Mouse (Mus musculus): ENCODE results near the gene Tgfb3. TPM values are rescaled to one million over a fixed set of nuclear protein-coding genes. Genes with fewer than 3 reads are reported as not detected.

Tgfb3 gene
- polyA plus RNA-seq, 1 experiment: 2.6 TPM

- no peak overlapping the region for H3K4me3 ChIP-seq (ENCODE audit: insufficient read depth, low read depth, low read length)
- H3K4me1 ChIP-seq (ENCODE audit: control insufficient read depth, insufficient read depth, low read length): no peaks in the 10 kb centered on the region
- WGBS: 72% methylated on average over 4 of the region's 4 CpGs
- TF ChIP-seq CTCF (conservative IDR thresholded peaks at IDR 0.05; ENCODE audit: insufficient read depth, insufficient read length, low read depth, low read length): peak; percentile 51
- no peak for TF ChIP-seq POLR2A (IDR thresholded peaks at IDR 0.05; ENCODE audit: low read depth, low read length)
- no peaks in the 10 kb centered on the region for H3K36me3 ChIP-seq (ENCODE audit: control insufficient read depth, insufficient read depth, low read length)
- DNase-seq: peak; percentile 14
- H3K27me3 ChIP-seq (replicated peaks; ENCODE audit: control insufficient read depth, insufficient read depth, low read length): no peaks in the 10 kb centered on the region; the same call in 1 of the 2 replicates
- H3K27ac ChIP-seq (ENCODE audit: insufficient read depth, low read depth, low read length): no peak overlapping the region
Observed at GRCm38 (mm10) chr12:86024426-86024825, 54.4 kb downstream of the Tgfb3 start.

- 94% methylated on average over 4 of the region's 4 CpGs for WGBS
- no peak overlapping the region for H3K27ac ChIP-seq (ENCODE audit: insufficient read depth, low read depth, low read length)
Observed at GRCm38 (mm10) chr12:86023081-86023871, 55.6 kb downstream of the Tgfb3 start.

GRCm38 (mm10) chr12:86022282-86022984, 56.4 kb downstream of the Tgfb3 start:
- no peak for DNase-seq
- H3K36me3 ChIP-seq (ENCODE audit: control insufficient read depth, insufficient read depth, low read length): no peaks in the 10 kb centered on the region
- no peak overlapping the region for H3K27ac ChIP-seq (ENCODE audit: insufficient read depth, low read depth, low read length)
- 72% methylated on average over 9 of the region's 9 CpGs for WGBS
- H3K4me1 ChIP-seq (ENCODE audit: control insufficient read depth, insufficient read depth, low read length): no peaks in the 10 kb centered on the region
- TF ChIP-seq CTCF (conservative IDR thresholded peaks at IDR 0.05; ENCODE audit: insufficient read depth, insufficient read length, low read depth, low read length) (no peak), POLR2A (IDR thresholded peaks at IDR 0.05; ENCODE audit: low read depth, low read length) (no peak)
- no peak overlapping the region for H3K4me3 ChIP-seq (ENCODE audit: insufficient read depth, low read depth, low read length)
- H3K27me3 ChIP-seq (replicated peaks; ENCODE audit: control insufficient read depth, insufficient read depth, low read length): no peaks in the 10 kb centered on the region; the same call in 1 of the 2 replicates

More at GRCm38 (mm10) chr12:86023081-86023871, 55.6 kb downstream of the Tgfb3 start:
- no peaks in the 10 kb centered on the region for H3K36me3 ChIP-seq (ENCODE audit: control insufficient read depth, insufficient read depth, low read length)
- H3K27me3 ChIP-seq (replicated peaks; ENCODE audit: control insufficient read depth, insufficient read depth, low read length): no peaks in the 10 kb centered on the region; the same call in 1 of the 2 replicates
- DNase-seq: peak; percentile 12
- no peaks in the 10 kb centered on the region for H3K4me1 ChIP-seq (ENCODE audit: control insufficient read depth, insufficient read depth, low read length)
- TF ChIP-seq CTCF (conservative IDR thresholded peaks at IDR 0.05; ENCODE audit: insufficient read depth, insufficient read length, low read depth, low read length) (no peak), POLR2A (IDR thresholded peaks at IDR 0.05; ENCODE audit: low read depth, low read length) (no peak)
- no peak overlapping the region for H3K4me3 ChIP-seq (ENCODE audit: insufficient read depth, low read depth, low read length)

GRCm38 (mm10) chr12:86021583-86021982, 57.3 kb downstream of the Tgfb3 start:
- Histone ChIP-seq H3K27me3 (replicated peaks; ENCODE audit: control insufficient read depth, insufficient read depth, low read length) (no peaks in the 10 kb centered on the region; the same call in 1 of the 2 replicates), H3K27ac (ENCODE audit: insufficient read depth, low read depth, low read length) (no peak overlapping the region), H3K4me1 (ENCODE audit: control insufficient read depth, insufficient read depth, low read length) (no peaks in the 10 kb centered on the region), H3K36me3 (ENCODE audit: control insufficient read depth, insufficient read depth, low read length) (no peaks in the 10 kb centered on the region), H3K4me3 (ENCODE audit: insufficient read depth, low read depth, low read length) (no peak overlapping the region)
- TF ChIP-seq CTCF (conservative IDR thresholded peaks at IDR 0.05; ENCODE audit: insufficient read depth, insufficient read length, low read depth, low read length): no peak
- no peak for TF ChIP-seq POLR2A (IDR thresholded peaks at IDR 0.05; ENCODE audit: low read depth, low read length)
- WGBS: 95% methylated on average over 6 of the region's 6 CpGs
- no peak for DNase-seq

- 85% methylated on average over 5 of the region's 5 CpGs for WGBS
Observed at GRCm38 (mm10) chr12:86017360-86017759, 61.5 kb downstream of the Tgfb3 start.

GRCm38 (mm10) chr12:86015114-86015513, 63.7 kb downstream of the Tgfb3 start:
- WGBS: 77% methylated on average over 2 of the region's 2 CpGs
- TF ChIP-seq CTCF (conservative IDR thresholded peaks at IDR 0.05; ENCODE audit: insufficient read depth, insufficient read length, low read depth, low read length) (no peak), POLR2A (IDR thresholded peaks at IDR 0.05; ENCODE audit: low read depth, low read length) (no peak)
- Histone ChIP-seq H3K4me3 (ENCODE audit: insufficient read depth, low read depth, low read length) (no peak overlapping the region), H3K27me3 (replicated peaks; ENCODE audit: control insufficient read depth, insufficient read depth, low read length) (no peaks in the 10 kb centered on the region; the same call in 1 of the 2 replicates), H3K27ac (ENCODE audit: insufficient read depth, low read depth, low read length) (no peak overlapping the region), H3K4me1 (ENCODE audit: control insufficient read depth, insufficient read depth, low read length) (no peaks in the 10 kb centered on the region), H3K36me3 (ENCODE audit: control insufficient read depth, insufficient read depth, low read length) (no peaks in the 10 kb centered on the region)
- DNase-seq: no peak

More at GRCm38 (mm10) chr12:86017360-86017759, 61.5 kb downstream of the Tgfb3 start:
- Histone ChIP-seq H3K4me3 (ENCODE audit: insufficient read depth, low read depth, low read length) (no peak overlapping the region), H3K27ac (ENCODE audit: insufficient read depth, low read depth, low read length) (no peak overlapping the region), H3K36me3 (ENCODE audit: control insufficient read depth, insufficient read depth, low read length) (no peaks in the 10 kb centered on the region), H3K27me3 (replicated peaks; ENCODE audit: control insufficient read depth, insufficient read depth, low read length) (no peaks in the 10 kb centered on the region; the same call in 1 of the 2 replicates), H3K4me1 (ENCODE audit: control insufficient read depth, insufficient read depth, low read length) (no peaks in the 10 kb centered on the region)
- no peak for DNase-seq
- no peak for TF ChIP-seq POLR2A (IDR thresholded peaks at IDR 0.05; ENCODE audit: low read depth, low read length)
- no peak for TF ChIP-seq CTCF (conservative IDR thresholded peaks at IDR 0.05; ENCODE audit: insufficient read depth, insufficient read length, low read depth, low read length)

GRCm38 (mm10) chr12:86014621-86015020, 64.2 kb downstream of the Tgfb3 start:
- TF ChIP-seq POLR2A (IDR thresholded peaks at IDR 0.05; ENCODE audit: low read depth, low read length): no peak
- TF ChIP-seq CTCF (conservative IDR thresholded peaks at IDR 0.05; ENCODE audit: insufficient read depth, insufficient read length, low read depth, low read length): no peak
- H3K36me3 ChIP-seq (ENCODE audit: control insufficient read depth, insufficient read depth, low read length): no peaks in the 10 kb centered on the region
- 93% methylated on average over 3 of the region's 3 CpGs for WGBS

More at GRCm38 (mm10) chr12:86014621-86015020, 64.2 kb downstream of the Tgfb3 start:
- no peaks in the 10 kb centered on the region for H3K27me3 ChIP-seq (replicated peaks; ENCODE audit: control insufficient read depth, insufficient read depth, low read length)
- H3K4me3 ChIP-seq (ENCODE audit: insufficient read depth, low read depth, low read length): no peak overlapping the region
- no peak overlapping the region for H3K27ac ChIP-seq (ENCODE audit: insufficient read depth, low read depth, low read length)
- no peak for DNase-seq
- no peaks in the 10 kb centered on the region for H3K4me1 ChIP-seq (ENCODE audit: control insufficient read depth, insufficient read depth, low read length)
